ENCODE assay signal across 14 mouse cellular contexts in the genomic region with DNA sequence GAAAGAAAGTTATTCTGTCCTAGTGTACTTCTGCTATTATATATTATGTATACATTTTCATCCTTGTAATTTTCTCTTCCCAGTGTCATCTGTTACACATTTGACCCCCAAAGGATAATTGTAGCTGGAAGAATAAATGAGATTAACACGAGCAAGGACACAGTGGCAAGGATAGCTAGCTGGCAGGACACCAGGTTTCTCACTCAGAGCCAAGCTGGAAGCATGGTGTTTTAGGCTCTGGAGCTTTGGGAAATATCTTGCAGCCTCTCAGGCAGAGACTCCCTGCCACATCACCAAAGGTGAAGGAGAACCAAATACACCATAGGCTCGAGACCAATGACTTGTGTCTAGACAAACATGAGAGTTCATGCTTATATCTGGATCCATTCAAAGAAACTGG.
"Had no signal": no experiment of that assay in that cellular context is flagged by ENCODE, and none has a peak within 500 bp of the region (broad histone marks: within the 10 kb centered on the region; RNA-seq: fewer than 3 reads in every experiment).

No protein-coding gene starts in this region.

- DNase-seq: kidney, postnatal 36 days; left cerebral cortex, postnatal 4 days; lung, embryonic 14.5 days; lung, postnatal 10 days; lung, postnatal 4 days; midbrain, embryonic 14.5 days; right cerebral cortex, adult 18-20 months; right cerebral cortex, postnatal 25 days; thymus, postnatal 4 days had no signal

- H3K4me3 ChIP-seq: limb, embryonic 13.5 days; liver, embryonic 15.5 days; midbrain, embryonic 10.5 days; myocyte; neural tube, embryonic 15.5 days had no signal

- H3K4me1 ChIP-seq: limb, embryonic 13.5 days; liver, embryonic 15.5 days; midbrain, embryonic 10.5 days had no signal
